Mouse (Mus musculus): Measurements from ENCODE around the gene Rnf135. TPM values are rescaled to one million over a fixed set of nuclear protein-coding genes. Genes with fewer than 3 reads are reported as not detected.

The Rnf135 gene
- polyA plus RNA-seq, 1 experiment from 2014 or later: 4.5 TPM

DNA sequence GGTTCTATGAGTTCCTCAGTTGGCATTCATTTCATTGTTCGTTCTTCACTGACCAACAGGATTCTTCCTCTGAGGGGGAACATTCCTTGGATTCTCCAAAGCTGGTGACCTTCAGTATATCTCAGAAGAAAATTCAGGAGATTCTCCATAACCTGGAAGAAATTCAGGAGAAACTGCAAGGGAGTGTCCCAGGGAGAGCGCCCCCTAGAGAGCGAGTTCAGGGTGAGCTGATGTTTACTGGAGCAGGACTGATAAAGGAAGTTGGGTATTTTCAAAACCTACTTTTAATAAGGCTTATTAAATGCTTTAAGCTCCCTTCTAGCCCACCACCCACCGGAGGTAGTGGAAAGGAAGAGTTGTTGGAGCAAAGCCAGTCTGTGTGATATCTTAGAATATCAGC, 10.2 kb downstream of the Rnf135 start:
- no peaks in the 10 kb centered on the region for H3K4me1 ChIP-seq (ENCODE audit: control insufficient read depth, insufficient read depth, low read length)
- no peak overlapping the region for H3K9ac ChIP-seq (replicated peaks; ENCODE audit: low read length)
- H3K4me3 ChIP-seq (ENCODE audit: low read depth, low read length): no peak overlapping the region
- H3K27ac ChIP-seq (replicated peaks; ENCODE audit: low read depth, low read length): no peak overlapping the region
- H3K27me3 ChIP-seq (ENCODE audit: control insufficient read depth, insufficient read depth, low read length): no peaks in the 10 kb centered on the region
- ATAC-seq (replicated peaks; ENCODE audit: insufficient number of reproducible peaks, low FRiP score, low TSS enrichment, low read depth) (no peak), DNase-seq (ENCODE audit: low spot score) (no peak)
- 67% methylated on average over 4 of the region's 4 CpGs for WGBS
- H3K36me3 ChIP-seq (replicated peaks; ENCODE audit: control insufficient read depth, insufficient read depth, low read depth, low read length): no peaks in the 10 kb centered on the region
- no peak overlapping the region for H3K4me2 ChIP-seq (ENCODE audit: low read depth, low read length)
- no peaks in the 10 kb centered on the region for H3K9me3 ChIP-seq (replicated peaks; ENCODE audit: control insufficient read depth, low read length)

DNA sequence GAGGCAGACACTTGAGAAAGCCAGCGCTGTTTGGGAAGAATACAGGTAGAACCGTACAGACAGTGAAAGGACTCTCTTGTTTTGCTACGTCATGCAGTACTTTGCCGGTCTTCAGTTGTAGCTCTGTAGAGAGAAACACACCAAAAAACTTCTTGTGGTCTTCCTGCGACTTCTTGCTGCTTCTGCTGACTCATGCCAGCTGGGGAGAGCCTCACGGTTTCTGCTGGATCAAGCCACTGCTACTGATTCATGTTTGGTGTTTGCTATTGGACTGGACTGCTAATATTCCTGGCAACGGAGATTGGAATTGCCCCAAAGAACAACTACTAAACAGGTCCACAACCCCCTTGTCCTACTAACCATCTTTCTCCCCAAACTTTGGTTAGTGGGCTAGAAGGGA, 12.7 kb downstream of the Rnf135 start:
- Histone ChIP-seq H3K27ac (replicated peaks; ENCODE audit: low read depth, low read length) (no peak overlapping the region), H3K27me3 (ENCODE audit: control insufficient read depth, insufficient read depth, low read length) (no peaks in the 10 kb centered on the region), H3K4me2 (ENCODE audit: low read depth, low read length) (no peak overlapping the region), H3K36me3 (replicated peaks; ENCODE audit: control insufficient read depth, insufficient read depth, low read depth, low read length) (no peaks in the 10 kb centered on the region), H3K9me3 (replicated peaks; ENCODE audit: control insufficient read depth, low read length) (no peaks in the 10 kb centered on the region), H3K9ac (replicated peaks; ENCODE audit: low read length) (no peak overlapping the region), H3K4me1 (ENCODE audit: control insufficient read depth, insufficient read depth, low read length) (no peaks in the 10 kb centered on the region), H3K4me3 (ENCODE audit: low read depth, low read length) (no peak overlapping the region)
- DNase-seq (ENCODE audit: low spot score) (no peak), ATAC-seq (replicated peaks; ENCODE audit: insufficient number of reproducible peaks, low FRiP score, low TSS enrichment, low read depth) (no peak)
- WGBS: 86% methylated on average over 7 of the region's 7 CpGs

GRCm38 (mm10) chr11:80199316-80199715, 15.7 kb downstream of the Rnf135 start:
- DNase-seq (ENCODE audit: low spot score) (no peak), ATAC-seq (replicated peaks; ENCODE audit: insufficient number of reproducible peaks, low FRiP score, low TSS enrichment, low read depth) (no peak)
- Histone ChIP-seq H3K36me3 (replicated peaks; ENCODE audit: control insufficient read depth, insufficient read depth, low read depth, low read length) (no peaks in the 10 kb centered on the region), H3K9me3 (replicated peaks; ENCODE audit: control insufficient read depth, low read length) (no peaks in the 10 kb centered on the region), H3K4me2 (ENCODE audit: low read depth, low read length) (no peak overlapping the region), H3K27ac (replicated peaks; ENCODE audit: low read depth, low read length) (no peak overlapping the region), H3K4me3 (ENCODE audit: low read depth, low read length) (no peak overlapping the region), H3K4me1 (ENCODE audit: control insufficient read depth, insufficient read depth, low read length) (no peaks in the 10 kb centered on the region), H3K27me3 (ENCODE audit: control insufficient read depth, insufficient read depth, low read length) (no peaks in the 10 kb centered on the region), H3K9ac (replicated peaks; ENCODE audit: low read length) (no peak overlapping the region)
- WGBS: 95% methylated on average over 3 of the region's 3 CpGs

DNA sequence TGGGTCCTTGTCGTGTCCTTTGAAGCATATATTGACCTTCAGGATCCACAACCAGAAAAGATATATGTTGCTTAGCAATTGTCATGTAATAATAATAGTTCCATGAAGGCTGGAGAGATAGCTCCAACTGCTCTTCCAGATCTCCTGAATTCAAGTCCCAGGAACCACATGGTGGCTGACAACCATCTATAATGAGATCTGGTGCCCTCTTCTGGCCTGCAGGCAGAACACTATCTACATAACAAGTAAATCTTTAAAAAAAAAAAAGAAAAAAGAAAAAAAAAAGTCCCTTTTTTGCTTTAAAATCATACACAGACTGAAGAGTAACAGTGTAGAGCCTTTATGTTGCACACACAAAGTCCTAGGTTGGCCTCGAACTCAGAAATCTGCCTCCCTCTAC, 16.1 kb downstream of the Rnf135 start:
- H3K4me1 ChIP-seq (ENCODE audit: control insufficient read depth, insufficient read depth, low read length): no peaks in the 10 kb centered on the region
- H3K4me3 ChIP-seq (ENCODE audit: low read depth, low read length): no peak overlapping the region
- 92% methylated on average over 2 of the region's 2 CpGs for WGBS
- no peak overlapping the region for H3K4me2 ChIP-seq (ENCODE audit: low read depth, low read length)
- H3K27ac ChIP-seq (replicated peaks; ENCODE audit: low read depth, low read length): no peak overlapping the region
- no peak for ATAC-seq (replicated peaks; ENCODE audit: insufficient number of reproducible peaks, low FRiP score, low TSS enrichment, low read depth)
- no peaks in the 10 kb centered on the region for H3K27me3 ChIP-seq (ENCODE audit: control insufficient read depth, insufficient read depth, low read length)
- no peaks in the 10 kb centered on the region for H3K9me3 ChIP-seq (replicated peaks; ENCODE audit: control insufficient read depth, low read length)
- no peak overlapping the region for H3K9ac ChIP-seq (replicated peaks; ENCODE audit: low read length)
- no peaks in the 10 kb centered on the region for H3K36me3 ChIP-seq (replicated peaks; ENCODE audit: control insufficient read depth, insufficient read depth, low read depth, low read length)
- DNase-seq (ENCODE audit: low spot score): no peak

DNA sequence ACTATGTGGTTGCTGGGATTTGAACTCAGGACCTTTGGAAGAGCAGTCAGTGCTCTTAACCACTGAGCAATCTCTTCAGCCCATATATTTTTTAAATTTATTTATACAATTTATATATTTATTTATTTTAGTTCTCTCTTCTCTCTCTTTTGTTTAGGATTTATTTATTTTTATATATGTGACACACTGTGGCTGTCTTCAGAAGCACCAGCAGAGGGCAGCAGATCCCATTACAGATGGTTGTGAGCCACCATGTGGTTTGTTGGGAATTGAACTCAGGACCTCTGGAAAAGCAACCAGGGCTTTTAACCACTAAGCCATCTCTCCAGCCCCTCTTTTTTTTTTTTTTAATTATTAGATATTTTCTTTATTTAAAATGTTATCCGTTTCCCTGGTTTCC, 16.7 kb downstream of the Rnf135 start:
- no peaks in the 10 kb centered on the region for H3K4me1 ChIP-seq (ENCODE audit: control insufficient read depth, insufficient read depth, low read length)
- ATAC-seq (replicated peaks; ENCODE audit: insufficient number of reproducible peaks, low FRiP score, low TSS enrichment, low read depth) (no peak), DNase-seq (ENCODE audit: low spot score) (peak; percentile 45)
- H3K9me3 ChIP-seq (replicated peaks; ENCODE audit: control insufficient read depth, low read length): no peaks in the 10 kb centered on the region
- H3K36me3 ChIP-seq (replicated peaks; ENCODE audit: control insufficient read depth, insufficient read depth, low read depth, low read length): no peaks in the 10 kb centered on the region
- 81% methylated on average over 1 of the region's 1 CpGs for WGBS
- no peak overlapping the region for H3K4me3 ChIP-seq (ENCODE audit: low read depth, low read length)
- no peak overlapping the region for H3K27ac ChIP-seq (replicated peaks; ENCODE audit: low read depth, low read length)
- H3K27me3 ChIP-seq (ENCODE audit: control insufficient read depth, insufficient read depth, low read length): no peaks in the 10 kb centered on the region
- H3K4me2 ChIP-seq (ENCODE audit: low read depth, low read length): no peak overlapping the region
- no peak overlapping the region for H3K9ac ChIP-seq (replicated peaks; ENCODE audit: low read length)

GRCm38 (mm10) chr11:80202296-80202695, 18.6 kb downstream of the Rnf135 start:
- no peak overlapping the region for H3K4me2 ChIP-seq (ENCODE audit: low read depth, low read length)
- no peaks in the 10 kb centered on the region for H3K4me1 ChIP-seq (ENCODE audit: control insufficient read depth, insufficient read depth, low read length)
- H3K36me3 ChIP-seq (replicated peaks; ENCODE audit: control insufficient read depth, insufficient read depth, low read depth, low read length): no peaks in the 10 kb centered on the region
- H3K27me3 ChIP-seq (ENCODE audit: control insufficient read depth, insufficient read depth, low read length): no peaks in the 10 kb centered on the region
- no peaks in the 10 kb centered on the region for H3K9me3 ChIP-seq (replicated peaks; ENCODE audit: control insufficient read depth, low read length)
- no peak overlapping the region for H3K4me3 ChIP-seq (ENCODE audit: low read depth, low read length)
- H3K27ac ChIP-seq (replicated peaks; ENCODE audit: low read depth, low read length): no peak overlapping the region
- ATAC-seq (replicated peaks; ENCODE audit: insufficient number of reproducible peaks, low FRiP score, low TSS enrichment, low read depth) (no peak), DNase-seq (ENCODE audit: low spot score) (no peak)
- H3K9ac ChIP-seq (replicated peaks; ENCODE audit: low read length): no peak overlapping the region
- WGBS: 70% methylated on average over 6 of the region's 6 CpGs

DNA sequence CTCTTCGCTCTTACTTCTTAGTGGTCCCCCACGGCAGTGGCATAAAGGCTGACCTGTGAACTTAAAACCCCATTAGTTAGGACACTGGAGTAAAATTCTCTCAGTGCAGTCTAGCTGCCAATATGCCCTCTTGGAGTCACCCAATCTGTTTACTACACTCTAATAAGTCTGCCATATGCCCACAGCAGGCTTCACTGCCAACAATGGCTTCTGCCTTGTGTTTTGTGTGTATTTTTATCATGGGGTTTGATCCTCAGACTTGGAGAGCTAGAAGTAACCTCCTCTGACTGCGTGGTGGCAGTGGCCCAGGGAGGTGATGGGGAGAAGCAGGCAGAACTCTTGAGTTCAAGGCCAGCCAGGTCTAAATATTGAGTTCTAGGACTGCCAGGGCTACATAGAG, 20.4 kb downstream of the Rnf135 start:
- H3K36me3 ChIP-seq (replicated peaks; ENCODE audit: control insufficient read depth, insufficient read depth, low read depth, low read length): no peaks in the 10 kb centered on the region
- H3K4me2 ChIP-seq (ENCODE audit: low read depth, low read length): no peak overlapping the region
- H3K27me3 ChIP-seq (ENCODE audit: control insufficient read depth, insufficient read depth, low read length): no peaks in the 10 kb centered on the region
- no peak overlapping the region for H3K9ac ChIP-seq (replicated peaks; ENCODE audit: low read length)
- DNase-seq (ENCODE audit: low spot score) (no peak), ATAC-seq (replicated peaks; ENCODE audit: insufficient number of reproducible peaks, low FRiP score, low TSS enrichment, low read depth) (no peak)
- WGBS: 80% methylated on average over 3 of the region's 3 CpGs
- H3K9me3 ChIP-seq (replicated peaks; ENCODE audit: control insufficient read depth, low read length): no peaks in the 10 kb centered on the region
- no peak overlapping the region for H3K4me3 ChIP-seq (ENCODE audit: low read depth, low read length)
- H3K27ac ChIP-seq (replicated peaks; ENCODE audit: low read depth, low read length): no peak overlapping the region
- no peaks in the 10 kb centered on the region for H3K4me1 ChIP-seq (ENCODE audit: control insufficient read depth, insufficient read depth, low read length)

GRCm38 (mm10) chr11:80204941-80205340, 21.3 kb downstream of the Rnf135 start:
- no peaks in the 10 kb centered on the region for H3K27me3 ChIP-seq (ENCODE audit: control insufficient read depth, insufficient read depth, low read length)
- DNase-seq (ENCODE audit: low spot score): no peak
- H3K9me3 ChIP-seq (replicated peaks; ENCODE audit: control insufficient read depth, low read length): no peaks in the 10 kb centered on the region
- no peak overlapping the region for H3K27ac ChIP-seq (replicated peaks; ENCODE audit: low read depth, low read length)
- no peaks in the 10 kb centered on the region for H3K4me1 ChIP-seq (ENCODE audit: control insufficient read depth, insufficient read depth, low read length)
- H3K4me3 ChIP-seq (ENCODE audit: low read depth, low read length): no peak overlapping the region
- no peaks in the 10 kb centered on the region for H3K36me3 ChIP-seq (replicated peaks; ENCODE audit: control insufficient read depth, insufficient read depth, low read depth, low read length)
- 54% methylated on average over 5 of the region's 5 CpGs for WGBS
- H3K9ac ChIP-seq (replicated peaks; ENCODE audit: low read length): no peak overlapping the region
- ATAC-seq (replicated peaks; ENCODE audit: insufficient number of reproducible peaks, low FRiP score, low TSS enrichment, low read depth): no peak
- H3K4me2 ChIP-seq (ENCODE audit: low read depth, low read length): no peak overlapping the region
